Mouse (Mus musculus) lung, embryonic 14.5 days (tissue): Measurements from ENCODE around the gene Stk4. TPM values are rescaled to one million over a fixed set of nuclear protein-coding genes. Genes with fewer than 3 reads are reported as not detected.
A peak's percentile ranks its signal among the peaks of the same experiment; 100 is the strongest.

Experiments
- ATAC-seq: fragments of 200-750 bp; cut with Nextera tagmentation; 2 replicates; pipeline ENCODE4 v1.8.0; 2017; ENCODE audit warnings: mild to moderate bottlenecking, moderate TSS enrichment, moderate library complexity; ENCODE audit not compliant: insufficient read depth
- DNase-seq: peaks from one replicate; pipeline ENCODE4 v3.0.0-alpha.2; 2015
- H3K27ac ChIP-seq: fragments of 300-500 bp; sonication (generic); 2 replicates; pipeline ENCODE4 v1.5.1; 2014; ENCODE audit warnings: low read depth, mild to moderate bottlenecking, moderate library complexity
- H3K27me3 ChIP-seq: fragments of 300-500 bp; sonication (generic); 2 replicates; pipeline ENCODE4 v1.6.1; 2014; ENCODE audit warnings: low read length, control low read depth; ENCODE audit not compliant: insufficient read depth
- H3K36me3 ChIP-seq: fragments of 300-500 bp; sonication (generic); 2 replicates; pipeline ENCODE4 v1.6.1; 2014; ENCODE audit warnings: control low read depth; ENCODE audit not compliant: insufficient read depth
- H3K4me1 ChIP-seq: fragments of 300-500 bp; sonication (generic); 2 replicates; pipeline ENCODE4 v1.6.1; 2014; ENCODE audit warnings: antibody characterized with exemption, control low read depth; ENCODE audit not compliant: insufficient read depth
- H3K4me2 ChIP-seq: fragments of 300-500 bp; sonication (generic); 2 replicates; pipeline ENCODE4 v1.6.1; 2014; ENCODE audit warnings: mild to moderate bottlenecking
- H3K4me3 ChIP-seq: fragments of 300-500 bp; sonication (generic); 2 replicates; pipeline ENCODE4 v1.5.1; 2014; ENCODE audit warnings: low read depth, low read length
- H3K9ac ChIP-seq: fragments of 300-500 bp; sonication (generic); 2 replicates; pipeline ENCODE4 v1.6.1; 2014
- H3K9me3 ChIP-seq: fragments of 300-500 bp; sonication (generic); 2 replicates; pipeline ENCODE4 v1.6.1; 2016; ENCODE audit warnings: low read depth, low read length, control low read depth
- CTCF ChIP-seq: IDR thresholded peaks from 2 replicates; pipeline ENCODE4 v1.5.1; 2016; ENCODE audit warnings: antibody characterized with exemption, low read depth
- WGBS: fragments of 180-500 bp; shearing (Covaris S2); extraction: QIAGEN DNeasy Blood & Tissue Kit; methylation state at CpG from one replicate; pipeline ENCODE4 v1.1.7; 2014; 5-methylcytosine and 5-hydroxymethylcytosine counted together
- polyA plus RNA-seq: library from polyadenylated mRNA; unstranded; fragments of >200 nt; fragmentation: Nextera tagmentation; extraction: Ambion mirVana; gene quantifications from 2 replicates; pipeline ENCODE4 v1.2.1, GENCODE M21; 2014

Stk4 gene
- polyA plus RNA-seq, 1 experiment from 2014 or later, result 33.7 TPM

DNA sequence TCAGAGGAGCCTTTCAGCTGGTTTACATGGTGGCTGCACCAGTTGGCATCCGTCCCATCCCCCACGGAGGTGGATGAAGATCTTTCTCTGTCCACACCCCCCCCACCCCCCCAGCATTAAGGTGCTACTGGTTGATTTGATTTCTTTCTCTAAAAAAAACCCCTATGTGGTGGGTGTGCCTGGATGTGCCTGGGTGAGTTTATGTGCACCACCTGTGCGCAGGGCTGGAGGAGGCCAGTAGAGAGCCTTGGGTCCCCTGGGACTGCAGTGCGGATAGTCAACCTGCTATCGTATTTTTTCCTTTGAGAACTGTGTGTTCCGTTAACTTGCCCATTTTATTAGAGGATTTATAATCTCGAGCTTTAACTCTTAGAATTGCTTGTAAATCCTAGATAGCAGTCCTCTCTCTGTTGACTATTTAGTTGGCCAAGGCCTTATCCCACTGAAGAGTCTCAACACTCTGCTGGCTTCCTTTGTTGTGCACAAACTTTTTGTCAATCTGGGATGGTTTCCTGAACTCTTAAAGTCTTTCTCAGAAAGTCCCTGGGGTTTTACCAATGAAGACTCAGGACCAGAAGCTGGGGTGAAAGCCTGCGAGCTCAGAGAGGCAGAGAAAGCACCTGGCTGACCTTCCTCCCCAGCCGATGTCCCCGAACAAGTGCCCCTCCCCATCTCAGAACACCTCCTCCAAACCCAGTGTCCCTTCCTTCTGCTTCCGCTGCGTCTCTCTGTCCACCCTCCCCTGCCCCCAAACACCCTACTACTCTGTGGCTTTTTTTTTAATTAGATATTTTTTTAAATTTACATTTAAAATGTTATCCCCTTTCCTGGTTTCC is 58.7 kb downstream of the Stk4 start:
- ATAC-seq (no peak), DNase-seq (no peak)
- 88% methylated on average over 12 of the region's 12 CpGs for WGBS
- no peaks in the 10 kb centered on the region for H3K4me1 ChIP-seq
- H3K27ac ChIP-seq, result no peak overlapping the region
- no peak for TF ChIP-seq CTCF
- H3K27me3 ChIP-seq, result no peaks in the 10 kb centered on the region
- H3K9ac ChIP-seq, result no peak overlapping the region
- peaks cover 29% of the 10 kb centered on the region; the same call in 1 of the 2 replicates for H3K36me3 ChIP-seq
- H3K4me3 ChIP-seq, result no peak overlapping the region
- H3K9me3 ChIP-seq, result no peaks in the 10 kb centered on the region
- no peak overlapping the region for H3K4me2 ChIP-seq

- Histone ChIP-seq H3K4me3 (no peak overlapping the region), H3K27ac (no peak overlapping the region), H3K4me2 (no peak overlapping the region), H3K9ac (no peak overlapping the region), H3K36me3 (peaks cover 24% of the 10 kb centered on the region; the same call in 1 of the 2 replicates), H3K9me3 (no peaks in the 10 kb centered on the region), H3K27me3 (no peaks in the 10 kb centered on the region), H3K4me1 (no peaks in the 10 kb centered on the region)
- no peak for TF ChIP-seq CTCF
- WGBS, result 87% methylated on average over 1 of the region's 1 CpGs
- ATAC-seq (no peak), DNase-seq (no peak)
Measured at GRCm38 (mm10) chr2:164131586-164131985, 61.5 kb downstream of the Stk4 start.

- no peaks in the 10 kb centered on the region for H3K9me3 ChIP-seq
- H3K27ac ChIP-seq, result no peak overlapping the region
- H3K9ac ChIP-seq, result no peak overlapping the region
- ATAC-seq, result peak; percentile 44; the same call in 1 of the 2 replicates
- WGBS, result 41% methylated on average over 6 of the region's 6 CpGs
- H3K27me3 ChIP-seq, result no peaks in the 10 kb centered on the region
- peak; percentile 73 for DNase-seq
- H3K4me1 ChIP-seq, result no peaks in the 10 kb centered on the region
- no peak overlapping the region for H3K4me2 ChIP-seq
- no peak overlapping the region for H3K4me3 ChIP-seq
- H3K36me3 ChIP-seq, result peaks cover 18% of the 10 kb centered on the region; the same call in 1 of the 2 replicates
- peak; percentile 63 for TF ChIP-seq CTCF
Measured at GRCm38 (mm10) chr2:164134563-164134962, 64.4 kb downstream of the Stk4 start.

- peak; percentile 56 for DNase-seq
Measured at GRCm38 (mm10) chr2:164135367-164135766, 65.2 kb downstream of the Stk4 start.

GRCm38 (mm10) chr2:164136393-164136792 is 66.3 kb downstream of the Stk4 start:
- TF ChIP-seq CTCF, result peak; percentile 23
- Histone ChIP-seq H3K27ac (no peak overlapping the region), H3K9ac (no peak overlapping the region), H3K4me3 (no peak overlapping the region), H3K4me1 (no peaks in the 10 kb centered on the region), H3K9me3 (no peaks in the 10 kb centered on the region), H3K27me3 (no peaks in the 10 kb centered on the region), H3K4me2 (no peak overlapping the region), H3K36me3 (peaks cover 12% of the 10 kb centered on the region; the same call in 1 of the 2 replicates)
- ATAC-seq, result no peak
- peak; percentile 23 for DNase-seq
- 23% methylated on average over 2 of the region's 2 CpGs for WGBS

More at GRCm38 (mm10) chr2:164135367-164135766, 65.2 kb downstream of the Stk4 start:
- H3K4me3 ChIP-seq, result no peak overlapping the region
- H3K4me2 ChIP-seq, result no peak overlapping the region
- 43% methylated on average over 1 of the region's 1 CpGs for WGBS
- H3K4me1 ChIP-seq, result no peaks in the 10 kb centered on the region
- H3K27me3 ChIP-seq, result no peaks in the 10 kb centered on the region
- no peak overlapping the region for H3K9ac ChIP-seq
- no peaks in the 10 kb centered on the region for H3K9me3 ChIP-seq
- H3K27ac ChIP-seq, result no peak overlapping the region
- ATAC-seq, result peak; percentile 35; the same call in 1 of the 2 replicates
- no peak for TF ChIP-seq CTCF
- H3K36me3 ChIP-seq, result peaks cover 18% of the 10 kb centered on the region; the same call in 1 of the 2 replicates

GRCm38 (mm10) chr2:164137754-164138153 is 67.6 kb downstream of the Stk4 start:
- Histone ChIP-seq H3K36me3 (0 out of 2 replicates have a peak, but pooled peaks cover 7% of the 10 kb centered on the region), H3K4me3 (no peak overlapping the region), H3K4me1 (no peaks in the 10 kb centered on the region), H3K4me2 (no peak overlapping the region), H3K27ac (no peak overlapping the region), H3K9ac (no peak overlapping the region), H3K27me3 (no peaks in the 10 kb centered on the region), H3K9me3 (no peaks in the 10 kb centered on the region)
- 65% methylated on average over 6 of the region's 6 CpGs for WGBS
- DNase-seq, result no peak
- TF ChIP-seq CTCF, result no peak
- no peak for ATAC-seq

- Histone ChIP-seq H3K27me3 (no peaks in the 10 kb centered on the region), H3K36me3 (0 out of 2 replicates have a peak, but pooled peaks cover 1% of the 10 kb centered on the region), H3K4me3 (no peak overlapping the region), H3K4me2 (no peak overlapping the region), H3K4me1 (no peaks in the 10 kb centered on the region), H3K9ac (no peak overlapping the region), H3K9me3 (no peaks in the 10 kb centered on the region), H3K27ac (peak overlapping the region; percentile 40; the same call in 1 of the 2 replicates)
- no peak for TF ChIP-seq CTCF
- ATAC-seq (no peak), DNase-seq (peak; percentile 39)
- 57% methylated on average over 10 of the region's 10 CpGs for WGBS
Measured at GRCm38 (mm10) chr2:164142021-164142420, 71.9 kb downstream of the Stk4 start.
